Mouse (Mus musculus): ENCODE measurements at regions not wholly inside any gene's neighbourhood (a gene's known extent, or its start where the extent isn't known, plus 50 kb on each side); places are given as distances from the start of the nearest gene placed in this dataset.

DNA sequence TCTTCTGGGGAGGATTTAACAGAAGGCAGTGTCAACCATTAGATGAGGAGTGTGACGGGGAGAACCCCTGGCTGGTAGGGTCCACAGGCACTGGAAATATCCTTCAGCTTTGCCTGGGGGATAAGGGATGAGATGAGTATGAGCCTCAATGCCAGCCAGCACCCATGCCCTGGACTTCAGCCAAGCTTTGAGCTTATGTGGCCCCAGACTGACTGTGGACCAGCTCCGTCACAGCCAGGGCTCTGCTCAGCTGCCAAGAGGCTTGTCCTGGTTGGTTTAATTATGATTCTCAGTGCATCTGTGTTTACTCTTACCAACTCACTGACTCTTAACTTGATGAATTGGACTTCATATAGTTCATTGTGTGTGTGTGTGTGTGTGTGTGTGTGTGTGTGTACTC lies 165.8 kb downstream of the Mex3b start:
- Histone ChIP-seq H3K4me3 (ENCODE audit: low read depth, low read length) (no peak overlapping the region), H3K9me3 (ENCODE audit: control insufficient read depth, low read length) (no peaks in the 10 kb centered on the region), H3K27ac (replicated peaks; ENCODE audit: low read depth, low read length) (no peak overlapping the region), H3K27me3 (ENCODE audit: control insufficient read depth, insufficient read depth, low read length) (no peaks in the 10 kb centered on the region), H3K9ac (ENCODE audit: low read length) (no peak overlapping the region), H3K36me3 (ENCODE audit: control insufficient read depth, insufficient read depth, low read length) (no peaks in the 10 kb centered on the region), H3K4me1 (ENCODE audit: control insufficient read depth, insufficient read depth, low read length) (peaks cover 8% of the 10 kb centered on the region; the same call in 1 of the 2 replicates), H3K4me2 (ENCODE audit: low read depth, severe bottlenecking) (no peak overlapping the region)
- WGBS: 85% methylated on average over 2 of the region's 2 CpGs
- ATAC-seq (ENCODE audit: insufficient number of reproducible peaks, low FRiP score, low TSS enrichment, low read depth) (no peak), DNase-seq (ENCODE audit: low spot score) (no peak)

GRCm38 (mm10) chr7:83035190-83035589 lies 168.1 kb downstream of the Mex3b start:
- Histone ChIP-seq H3K4me3 (ENCODE audit: low read depth, low read length) (no peak overlapping the region), H3K36me3 (ENCODE audit: control insufficient read depth, insufficient read depth, low read length) (no peaks in the 10 kb centered on the region), H3K9ac (ENCODE audit: low read length) (no peak overlapping the region), H3K27ac (replicated peaks; ENCODE audit: low read depth, low read length) (no peak overlapping the region), H3K27me3 (ENCODE audit: control insufficient read depth, insufficient read depth, low read length) (no peaks in the 10 kb centered on the region), H3K4me2 (ENCODE audit: low read depth, severe bottlenecking) (no peak overlapping the region), H3K9me3 (ENCODE audit: control insufficient read depth, low read length) (no peaks in the 10 kb centered on the region), H3K4me1 (ENCODE audit: control insufficient read depth, insufficient read depth, low read length) (peaks cover 8% of the 10 kb centered on the region; the same call in 1 of the 2 replicates)
- DNase-seq (ENCODE audit: low spot score) (no peak), ATAC-seq (ENCODE audit: insufficient number of reproducible peaks, low FRiP score, low TSS enrichment, low read depth) (no peak)
- 87% methylated on average over 3 of the region's 3 CpGs for WGBS

DNA sequence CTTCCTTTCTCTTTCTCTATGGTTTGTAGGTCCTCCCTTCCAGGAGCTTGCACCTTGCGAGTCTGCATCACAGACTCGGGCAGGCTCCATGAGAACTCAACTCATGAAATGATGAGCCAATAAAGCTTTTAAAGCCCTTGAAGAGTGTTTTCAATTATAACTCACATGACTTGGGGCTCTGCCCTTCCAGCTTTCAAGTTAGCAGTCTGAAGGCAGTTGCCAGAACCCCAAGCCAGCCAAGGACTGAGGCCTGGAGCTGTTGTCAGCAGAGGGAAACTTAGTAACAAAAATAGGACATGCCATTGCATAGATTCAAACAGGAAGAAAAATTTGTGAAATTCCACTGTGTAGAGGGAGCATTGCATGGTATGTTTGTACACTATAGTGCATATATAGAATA lies 169.3 kb downstream of the Mex3b start:
- 21% methylated on average over 2 of the region's 2 CpGs for WGBS
- ATAC-seq (ENCODE audit: insufficient number of reproducible peaks, low FRiP score, low TSS enrichment, low read depth) (no peak), DNase-seq (ENCODE audit: low spot score) (peak; percentile 40)
- Histone ChIP-seq H3K9me3 (ENCODE audit: control insufficient read depth, low read length) (no peaks in the 10 kb centered on the region), H3K27me3 (ENCODE audit: control insufficient read depth, insufficient read depth, low read length) (no peaks in the 10 kb centered on the region), H3K9ac (ENCODE audit: low read length) (no peak overlapping the region), H3K4me3 (ENCODE audit: low read depth, low read length) (no peak overlapping the region), H3K27ac (replicated peaks; ENCODE audit: low read depth, low read length) (no peak overlapping the region), H3K4me1 (ENCODE audit: control insufficient read depth, insufficient read depth, low read length) (peaks cover 8% of the 10 kb centered on the region; the same call in 1 of the 2 replicates), H3K4me2 (ENCODE audit: low read depth, severe bottlenecking) (no peak overlapping the region), H3K36me3 (ENCODE audit: control insufficient read depth, insufficient read depth, low read length) (no peaks in the 10 kb centered on the region)

GRCm38 (mm10) chr7:83037100-83037499 lies 170.0 kb downstream of the Mex3b start:
- Histone ChIP-seq H3K9ac (ENCODE audit: low read length) (no peak overlapping the region), H3K36me3 (ENCODE audit: control insufficient read depth, insufficient read depth, low read length) (no peaks in the 10 kb centered on the region), H3K4me3 (ENCODE audit: low read depth, low read length) (no peak overlapping the region), H3K4me2 (ENCODE audit: low read depth, severe bottlenecking) (no peak overlapping the region), H3K9me3 (ENCODE audit: control insufficient read depth, low read length) (no peaks in the 10 kb centered on the region), H3K27me3 (ENCODE audit: control insufficient read depth, insufficient read depth, low read length) (no peaks in the 10 kb centered on the region), H3K4me1 (ENCODE audit: control insufficient read depth, insufficient read depth, low read length) (peaks cover 8% of the 10 kb centered on the region; the same call in 1 of the 2 replicates), H3K27ac (replicated peaks; ENCODE audit: low read depth, low read length) (no peak overlapping the region)
- WGBS: 7% methylated on average over 2 of the region's 2 CpGs
- ATAC-seq (ENCODE audit: insufficient number of reproducible peaks, low FRiP score, low TSS enrichment, low read depth) (no peak), DNase-seq (ENCODE audit: low spot score) (no peak)

- ATAC-seq (ENCODE audit: insufficient number of reproducible peaks, low FRiP score, low TSS enrichment, low read depth): no peak
- Histone ChIP-seq H3K36me3 (ENCODE audit: control insufficient read depth, insufficient read depth, low read length) (no peaks in the 10 kb centered on the region), H3K27ac (replicated peaks; ENCODE audit: low read depth, low read length) (no peak overlapping the region), H3K27me3 (ENCODE audit: control insufficient read depth, insufficient read depth, low read length) (no peaks in the 10 kb centered on the region), H3K4me1 (ENCODE audit: control insufficient read depth, insufficient read depth, low read length) (peaks cover 8% of the 10 kb centered on the region; the same call in 1 of the 2 replicates), H3K9me3 (ENCODE audit: control insufficient read depth, low read length) (no peaks in the 10 kb centered on the region), H3K4me2 (ENCODE audit: low read depth, severe bottlenecking) (no peak overlapping the region), H3K9ac (ENCODE audit: low read length) (no peak overlapping the region), H3K4me3 (ENCODE audit: low read depth, low read length) (no peak overlapping the region)
- whole genome bisulfite sequencing: 62% methylated on average over 2 of the region's 2 CpGs
- no peak for DNase-seq (ENCODE audit: low spot score)
These were observed 170.6 kb downstream of the Mex3b start for GRCm38 (mm10) chr7:83037714-83038113.

DNA sequence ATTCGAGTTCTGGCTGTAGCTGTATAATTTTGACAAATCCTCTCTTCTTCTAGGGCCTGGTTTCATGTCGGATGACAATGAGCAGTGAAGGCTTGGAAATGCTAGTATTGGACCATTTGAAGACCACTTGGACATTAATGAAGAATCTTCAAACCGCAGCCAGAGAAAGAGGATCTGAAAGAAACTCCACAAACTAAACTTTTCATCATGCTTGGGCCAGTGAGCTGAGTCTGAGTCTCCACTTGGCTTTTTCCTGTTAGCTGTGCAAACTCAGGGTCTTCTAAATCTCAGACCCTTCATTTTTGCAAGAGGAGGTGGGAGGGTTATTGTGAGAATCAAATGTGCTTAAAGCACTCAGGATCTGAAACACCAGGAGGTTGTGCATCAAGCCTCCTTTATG lies 176.6 kb downstream of the Mex3b start:
- H3K27me3 ChIP-seq (ENCODE audit: control insufficient read depth, insufficient read depth, low read length): no peaks in the 10 kb centered on the region
- no peaks in the 10 kb centered on the region for H3K4me1 ChIP-seq (ENCODE audit: control insufficient read depth, insufficient read depth, low read length)
- ATAC-seq (ENCODE audit: insufficient number of reproducible peaks, low FRiP score, low TSS enrichment, low read depth) (no peak), DNase-seq (ENCODE audit: low spot score) (no peak)
- H3K36me3 ChIP-seq (ENCODE audit: control insufficient read depth, insufficient read depth, low read length): no peaks in the 10 kb centered on the region
- H3K27ac ChIP-seq (replicated peaks; ENCODE audit: low read depth, low read length): no peak overlapping the region
- no peak overlapping the region for H3K4me3 ChIP-seq (ENCODE audit: low read depth, low read length)
- H3K9ac ChIP-seq (ENCODE audit: low read length): no peak overlapping the region
- H3K9me3 ChIP-seq (ENCODE audit: control insufficient read depth, low read length): no peaks in the 10 kb centered on the region
- H3K4me2 ChIP-seq (ENCODE audit: low read depth, severe bottlenecking): no peak overlapping the region
- WGBS: 88% methylated on average over 3 of the region's 3 CpGs

GRCm38 (mm10) chr7:83045266-83045665 lies 178.1 kb downstream of the Mex3b start:
- Histone ChIP-seq H3K4me3 (ENCODE audit: low read depth, low read length) (no peak overlapping the region), H3K27me3 (ENCODE audit: control insufficient read depth, insufficient read depth, low read length) (no peaks in the 10 kb centered on the region), H3K9me3 (ENCODE audit: control insufficient read depth, low read length) (no peaks in the 10 kb centered on the region), H3K4me2 (ENCODE audit: low read depth, severe bottlenecking) (no peak overlapping the region), H3K27ac (replicated peaks; ENCODE audit: low read depth, low read length) (no peak overlapping the region), H3K4me1 (ENCODE audit: control insufficient read depth, insufficient read depth, low read length) (no peaks in the 10 kb centered on the region), H3K36me3 (ENCODE audit: control insufficient read depth, insufficient read depth, low read length) (no peaks in the 10 kb centered on the region), H3K9ac (ENCODE audit: low read length) (no peak overlapping the region)
- 81% methylated on average over 3 of the region's 3 CpGs for WGBS
- ATAC-seq (ENCODE audit: insufficient number of reproducible peaks, low FRiP score, low TSS enrichment, low read depth): no peak
- no peak for DNase-seq (ENCODE audit: low spot score)

DNA sequence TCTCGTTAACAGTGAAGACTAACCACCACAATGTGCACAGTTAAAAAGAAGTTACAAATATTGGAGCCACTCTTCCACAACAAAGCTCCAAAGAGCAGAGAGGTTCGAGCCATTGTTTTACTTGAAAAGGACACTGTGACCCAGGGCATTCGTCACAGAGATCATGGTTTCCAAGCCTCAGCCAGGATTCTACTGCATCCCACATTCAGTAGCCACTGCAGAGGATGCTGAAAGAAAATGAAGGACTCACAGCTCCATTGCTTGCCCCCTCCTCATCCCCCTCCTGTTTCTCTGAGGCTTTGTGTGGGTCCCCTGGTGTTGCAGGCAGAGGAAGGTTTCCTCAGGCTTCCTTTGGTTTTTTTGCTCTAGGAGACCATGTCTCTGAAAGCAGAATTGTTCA lies 182.9 kb downstream of the Mex3b start:
- Histone ChIP-seq H3K27me3 (ENCODE audit: control insufficient read depth, insufficient read depth, low read length) (no peaks in the 10 kb centered on the region), H3K27ac (replicated peaks; ENCODE audit: low read depth, low read length) (no peak overlapping the region), H3K4me2 (ENCODE audit: low read depth, severe bottlenecking) (no peak overlapping the region), H3K9me3 (ENCODE audit: control insufficient read depth, low read length) (no peaks in the 10 kb centered on the region), H3K36me3 (ENCODE audit: control insufficient read depth, insufficient read depth, low read length) (no peaks in the 10 kb centered on the region), H3K4me1 (ENCODE audit: control insufficient read depth, insufficient read depth, low read length) (no peaks in the 10 kb centered on the region), H3K9ac (ENCODE audit: low read length) (no peak overlapping the region), H3K4me3 (ENCODE audit: low read depth, low read length) (no peak overlapping the region)
- 63% methylated on average over 3 of the region's 3 CpGs for WGBS
- no peak for DNase-seq (ENCODE audit: low spot score)
- ATAC-seq (ENCODE audit: insufficient number of reproducible peaks, low FRiP score, low TSS enrichment, low read depth): no peak

- H3K27me3 ChIP-seq (ENCODE audit: control insufficient read depth, insufficient read depth, low read length): no peaks in the 10 kb centered on the region
- no peaks in the 10 kb centered on the region for H3K9me3 ChIP-seq (ENCODE audit: control insufficient read depth, low read length)
- no peaks in the 10 kb centered on the region for H3K4me1 ChIP-seq (ENCODE audit: control insufficient read depth, insufficient read depth, low read length)
- H3K4me2 ChIP-seq (ENCODE audit: low read depth, severe bottlenecking): no peak overlapping the region
- no peak overlapping the region for H3K9ac ChIP-seq (ENCODE audit: low read length)
- WGBS: 94% methylated on average over 6 of the region's 6 CpGs
- no peak for DNase-seq (ENCODE audit: low spot score)
- no peak for ATAC-seq (ENCODE audit: insufficient number of reproducible peaks, low FRiP score, low TSS enrichment, low read depth)
- H3K4me3 ChIP-seq (ENCODE audit: low read depth, low read length): no peak overlapping the region
- H3K36me3 ChIP-seq (ENCODE audit: control insufficient read depth, insufficient read depth, low read length): no peaks in the 10 kb centered on the region
- H3K27ac ChIP-seq (replicated peaks; ENCODE audit: low read depth, low read length): no peak overlapping the region
These were observed 183.8 kb downstream of the Mex3b start for GRCm38 (mm10) chr7:83050833-83051497.
